Comparison of ENCODE assay signal across 28 mouse cellular contexts in the genomic region with DNA sequence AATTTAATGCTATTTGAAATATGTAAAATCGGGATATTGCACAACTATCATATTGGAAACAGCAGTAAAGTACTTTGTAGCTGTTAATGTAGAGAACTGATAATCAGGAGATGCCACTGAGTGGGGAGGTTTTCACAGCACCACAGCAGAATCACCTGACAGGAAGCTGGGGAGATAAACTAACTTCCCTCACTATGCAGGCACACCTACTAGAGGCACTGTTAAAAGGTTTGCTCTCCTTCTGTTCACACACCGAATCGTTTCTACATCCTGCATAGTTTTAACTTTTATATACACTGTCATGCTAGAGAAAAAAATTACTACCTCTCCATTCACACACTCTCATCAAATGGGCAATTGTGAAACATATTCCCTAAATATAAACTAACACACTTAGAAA. TPM values are rescaled to one million over a fixed set of nuclear protein-coding genes. Genes with fewer than 3 reads are reported as not detected.
DNase-seq lines count a peak whose midpoint lies in the region; ATAC-seq and TF ChIP-seq lines count a peak whose summit lies in the region.
"Had no signal": no experiment of that assay in that cellular context is flagged by ENCODE, and none has a peak within 500 bp of the region (broad histone marks: within the 10 kb centered on the region; RNA-seq: fewer than 3 reads in every experiment).

No protein-coding gene starts in this region.

- H3K27ac ChIP-seq in liver, embryonic 12.5 days, result no peak overlapping the region
- H3K27ac ChIP-seq in liver, postnatal 0 days (ENCODE audit: low read depth), result no peak overlapping the region
- no peak overlapping the region for H3K27ac ChIP-seq in liver, embryonic 13.5 days
- H3K27ac ChIP-seq in embryonic facial prominence, embryonic 10.5 days (replicated peaks), result no peak overlapping the region
- H3K27ac ChIP-seq: forebrain, embryonic 15.5 days; hindbrain, embryonic 10.5 days; kidney, postnatal 0 days; limb, embryonic 15.5 days; lung, embryonic 15.5 days; midbrain, embryonic 10.5 days; neural tube, embryonic 15.5 days had no signal

- H3K4me1 ChIP-seq in liver, embryonic 12.5 days, result peaks cover 14% of the 10 kb centered on the region
- H3K4me1 ChIP-seq in liver, postnatal 0 days (ENCODE audit: insufficient read depth), result 0 out of 2 replicates have a peak, but pooled peaks cover 3% of the 10 kb centered on the region
- H3K4me1 ChIP-seq in liver, embryonic 13.5 days (replicated peaks), result peaks cover 12% of the 10 kb centered on the region
- no peaks in the 10 kb centered on the region for H3K4me1 ChIP-seq in embryonic facial prominence, embryonic 10.5 days
- H3K4me1 ChIP-seq: forebrain, embryonic 15.5 days; heart, embryonic 12.5 days; hindbrain, embryonic 10.5 days; limb, embryonic 15.5 days; lung, embryonic 15.5 days; midbrain, embryonic 10.5 days; neural tube, embryonic 15.5 days had no signal

- DNase-seq in liver, postnatal 0 days, result no peak
- no peak for DNase-seq in liver, embryonic 13.5 days
- DNase-seq in embryo, embryonic 9.5 days (ENCODE audit: extremely low spot score), result no peak
- no peak for DNase-seq in gastrocnemius, postnatal 25 days
- DNase-seq in embryonic facial prominence, embryonic 10.5 days (ENCODE audit: low spot score), result no peak
- DNase-seq in adrenal gland, adult (ENCODE audit: inconsistent age in 2 of 2, low spot score in 1 of 2), result no peak
- DNase-seq: adrenal gland, postnatal 36 days; cerebellum, adult 18-20 months; cerebellum, postnatal 36 days; heart, adult 11 months; heart, postnatal 10 days; kidney, adult 18-20 months; left cerebral cortex, postnatal 4 days; lung, postnatal 36 days; thymus, adult 18-20 months had no signal

- no peak for TF ChIP-seq CTCF in liver, postnatal 0 days (IDR thresholded peaks at IDR 0.05; ENCODE audit: low read depth)

- peak; percentile 85 for ATAC-seq in liver, embryonic 12.5 days
- no peak for ATAC-seq in liver, postnatal 0 days
- ATAC-seq in activated CD4-positive, CD25-positive, alpha-beta regulatory T cell, adult 4 months, result peak; percentile 46
- ATAC-seq in liver, embryonic 13.5 days (ENCODE audit: low read depth), result peak; percentile 73
- ATAC-seq: forebrain, embryonic 15.5 days; hindbrain, embryonic 16.5 days; midbrain, embryonic 16.5 days had no signal

- no peak overlapping the region for H3K9ac ChIP-seq in liver, embryonic 12.5 days
- no peak overlapping the region for H3K9ac ChIP-seq in liver, postnatal 0 days (replicated peaks)
- no peak overlapping the region for H3K9ac ChIP-seq in liver, embryonic 13.5 days
- H3K9ac ChIP-seq: forebrain, embryonic 15.5 days; heart, embryonic 12.5 days; limb, embryonic 15.5 days; lung, embryonic 15.5 days; neural tube, embryonic 15.5 days had no signal

- 37% methylated on average over 3 of the region's 3 CpGs for WGBS in liver, embryonic 12.5 days (ENCODE audit: insufficient replicate concordance)
- 50% methylated on average over 3 of the region's 3 CpGs for WGBS in liver, postnatal 0 days (ENCODE audit: insufficient replicate concordance)
- 10% methylated on average over 3 of the region's 3 CpGs for WGBS in liver, embryonic 13.5 days (ENCODE audit: insufficient replicate concordance)
- WGBS in embryonic facial prominence, embryonic 10.5 days, result 90% methylated on average over 3 of the region's 3 CpGs

- H3K36me3 ChIP-seq in liver, embryonic 12.5 days, result peaks cover 33% of the 10 kb centered on the region
- H3K36me3 ChIP-seq in liver, postnatal 0 days (replicated peaks; ENCODE audit: insufficient read depth, low read length), result peaks cover 8% of the 10 kb centered on the region
- H3K36me3 ChIP-seq in liver, embryonic 13.5 days, result peaks cover 14% of the 10 kb centered on the region; the same call in 1 of the 2 replicates
- peaks cover 21% of the 10 kb centered on the region for H3K36me3 ChIP-seq in embryonic facial prominence, embryonic 10.5 days (replicated peaks)
- H3K36me3 ChIP-seq: forebrain, embryonic 15.5 days had no signal

- no peaks in the 10 kb centered on the region for H3K9me3 ChIP-seq in liver, embryonic 12.5 days (replicated peaks)
- no peaks in the 10 kb centered on the region for H3K9me3 ChIP-seq in liver, postnatal 0 days (ENCODE audit: low read length)
- H3K9me3 ChIP-seq in liver, embryonic 13.5 days (replicated peaks), result no peaks in the 10 kb centered on the region
- no peaks in the 10 kb centered on the region for H3K9me3 ChIP-seq in embryonic facial prominence, embryonic 10.5 days
- H3K9me3 ChIP-seq: forebrain, embryonic 15.5 days; heart, embryonic 12.5 days; hindbrain, embryonic 10.5 days; limb, embryonic 15.5 days; lung, embryonic 15.5 days; midbrain, embryonic 10.5 days; neural tube, embryonic 15.5 days had no signal

- H3K27me3 ChIP-seq in liver, embryonic 12.5 days (replicated peaks), result no peaks in the 10 kb centered on the region
- H3K27me3 ChIP-seq in liver, postnatal 0 days (ENCODE audit: insufficient read depth, low read length), result no peaks in the 10 kb centered on the region
- H3K27me3 ChIP-seq in liver, embryonic 13.5 days, result no peaks in the 10 kb centered on the region
- H3K27me3 ChIP-seq in embryonic facial prominence, embryonic 10.5 days (replicated peaks; ENCODE audit: low read depth, poor library complexity, severe bottlenecking), result no peaks in the 10 kb centered on the region
- H3K27me3 ChIP-seq: forebrain, embryonic 15.5 days; heart, embryonic 12.5 days; limb, embryonic 15.5 days; lung, embryonic 15.5 days; neural tube, embryonic 15.5 days had no signal

- H3K4me3 ChIP-seq in liver, embryonic 12.5 days, result no peak overlapping the region
- no peak overlapping the region for H3K4me3 ChIP-seq in liver, postnatal 0 days (ENCODE audit: low read depth, low read length)
- H3K4me3 ChIP-seq in liver, embryonic 13.5 days (replicated peaks), result no peak overlapping the region
- no peak overlapping the region for H3K4me3 ChIP-seq in embryonic facial prominence, embryonic 10.5 days
- H3K4me3 ChIP-seq: forebrain, embryonic 15.5 days; heart, embryonic 12.5 days; hindbrain, embryonic 10.5 days; limb, embryonic 15.5 days; lung, embryonic 15.5 days; midbrain, embryonic 10.5 days; neural tube, embryonic 15.5 days had no signal

- TF ChIP-seq EP300 in liver, postnatal 0 days (IDR thresholded peaks at IDR 0.05; ENCODE audit: low read depth), result no peak

- no peak overlapping the region for H3K4me2 ChIP-seq in liver, embryonic 12.5 days
- H3K4me2 ChIP-seq in liver, postnatal 0 days (ENCODE audit: low read depth, low read length), result no peak overlapping the region
- H3K4me2 ChIP-seq in liver, embryonic 13.5 days, result no peak overlapping the region
- H3K4me2 ChIP-seq: forebrain, embryonic 15.5 days; heart, embryonic 12.5 days; limb, embryonic 15.5 days; lung, embryonic 15.5 days; neural tube, embryonic 15.5 days had no signal

RNA-seq across cellular contexts. Expression of gene Pex7, which starts 21.2 kb away (rescaled TPM):
- polyA plus RNA-seq in liver, embryonic 12.5 days (2016; fragmentation: Nextera tagmentation; extraction: Ambion mirVana), result 29.7 and 30.9 TPM in 2 replicates
- 51.4 and 58.5 TPM in 2 replicates for polyA plus RNA-seq in liver, postnatal 0 days (2015; fragmentation: Nextera tagmentation; extraction: Ambion mirVana)
- 10 to 100 TPM; 10.7 to 13.0 TPM for polyA plus RNA-seq in activated CD4-positive, CD25-positive, alpha-beta regulatory T cell, adult 4 months (2017; shearing (Covaris generic))
- 28.0 and 28.2 TPM in 2 replicates for polyA plus RNA-seq in liver, embryonic 13.5 days (2015; fragmentation: Nextera tagmentation; extraction: Ambion mirVana)
- total RNA-seq in gastrocnemius, postnatal 25 days (2021), result 10 to 100 TPM; 14.6 to 15.6 TPM
- polyA plus RNA-seq in embryonic facial prominence, embryonic 10.5 days (2016; fragmentation: Nextera tagmentation; extraction: Ambion mirVana), result 22.6 and 24.8 TPM in 2 replicates

RNA-seq across cellular contexts. Expression of gene Slc35d3, which starts 35.0 kb away (rescaled TPM):
- polyA plus RNA-seq in liver, embryonic 12.5 days (2016; fragmentation: Nextera tagmentation; extraction: Ambion mirVana), result 9.9 and 10.0 TPM in 2 replicates
- polyA plus RNA-seq in liver, postnatal 0 days (2015; fragmentation: Nextera tagmentation; extraction: Ambion mirVana), result 2.3 and 2.7 TPM in 2 replicates
- polyA plus RNA-seq in activated CD4-positive, CD25-positive, alpha-beta regulatory T cell, adult 4 months (2017; shearing (Covaris generic)), result not detected
- 4.4 and 4.9 TPM in 2 replicates for polyA plus RNA-seq in liver, embryonic 13.5 days (2015; fragmentation: Nextera tagmentation; extraction: Ambion mirVana)
- total RNA-seq in gastrocnemius, postnatal 25 days (2021), result not detected
- 0.39 and 0.71 TPM in 2 replicates for polyA plus RNA-seq in embryonic facial prominence, embryonic 10.5 days (2016; fragmentation: Nextera tagmentation; extraction: Ambion mirVana)
- total RNA-seq: gastrocnemius, adult 8-10 months; heart, postnatal 10 days had no signal

RNA-seq across cellular contexts. Expression of gene Map3k5, which starts 48.0 kb away (rescaled TPM):
- polyA plus RNA-seq in liver, embryonic 12.5 days (2016; fragmentation: Nextera tagmentation; extraction: Ambion mirVana), result 1.2 and 1.3 TPM in 2 replicates
- 1.1 and 1.4 TPM in 2 replicates for polyA plus RNA-seq in liver, postnatal 0 days (2015; fragmentation: Nextera tagmentation; extraction: Ambion mirVana)
- polyA plus RNA-seq in activated CD4-positive, CD25-positive, alpha-beta regulatory T cell, adult 4 months (2017; shearing (Covaris generic)), result 10 to 100 TPM in 1 of 2 experiments, 1 to 10 TPM in 1; 9.6 to 15.7 TPM
- polyA plus RNA-seq in liver, embryonic 13.5 days (2015; fragmentation: Nextera tagmentation; extraction: Ambion mirVana), result 0.71 and 0.78 TPM in 2 replicates
- total RNA-seq in gastrocnemius, postnatal 25 days (2021), result 10 to 100 TPM in 1 of 2 experiments, 1 to 10 TPM in 1; 7.9 to 10.7 TPM
- 0.86 and 1.4 TPM in 2 replicates for polyA plus RNA-seq in embryonic facial prominence, embryonic 10.5 days (2016; fragmentation: Nextera tagmentation; extraction: Ambion mirVana)
